Mouse (Mus musculus) spleen, postnatal 36 days (tissue): ENCODE measurements around the gene Th.

Experiments
- DNase-seq, 2 experiments: peaks; one replicate each; pipeline ENCODE4 v3.0.0; 2022; ENCODE audit warnings: low spot score in 2 of 2, mixed read lengths in 1 of 2

The Th gene

DNA sequence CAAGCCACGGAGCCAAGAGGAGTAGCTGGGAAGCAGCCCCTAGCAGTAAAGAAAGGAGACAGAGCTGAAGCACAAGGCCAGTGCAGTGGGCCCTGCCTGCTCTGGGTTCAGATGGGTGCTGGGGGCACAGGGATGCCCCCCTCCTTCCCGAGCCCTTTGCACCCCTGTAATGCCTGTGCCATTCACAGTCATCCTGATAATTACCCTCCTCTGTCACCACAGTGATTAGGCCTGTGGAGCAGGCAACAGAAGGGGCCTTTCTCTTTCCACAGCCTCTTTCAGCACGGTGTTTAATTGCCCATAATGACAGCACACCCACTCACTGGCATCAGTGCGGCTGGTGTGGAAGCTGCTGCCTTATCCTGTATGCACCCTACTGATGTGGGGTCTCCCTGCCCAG, 28.0 kb downstream of the Th start:
- DNase-seq, result no peak

DNA sequence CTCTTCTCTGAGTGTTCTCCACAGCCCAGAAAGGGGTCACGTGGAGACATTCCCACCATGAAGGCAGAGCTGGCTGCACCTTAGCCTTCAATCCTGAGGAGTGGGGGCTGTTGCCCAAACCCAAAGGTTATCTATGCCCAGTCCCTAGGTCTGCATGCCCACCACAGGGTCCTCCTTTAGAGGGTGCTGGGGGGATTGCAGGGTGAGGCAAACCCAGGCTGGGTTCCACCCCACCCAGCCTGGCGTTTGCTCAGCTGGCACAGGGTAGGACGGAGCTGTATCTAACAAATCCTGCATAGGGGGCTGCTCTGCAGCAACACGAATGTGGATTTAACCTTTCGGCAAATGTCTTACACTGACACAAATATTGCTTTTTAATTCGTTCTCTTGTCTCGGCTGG, 29.2 kb downstream of the Th start:
- DNase-seq, result no peak

GRCm38 (mm10) chr7:142899872-142900271, 31.1 kb downstream of the Th start:
- no peak for DNase-seq

GRCm38 (mm10) chr7:142897471-142897870, 33.5 kb downstream of the Th start:
- DNase-seq, result no peak

DNA sequence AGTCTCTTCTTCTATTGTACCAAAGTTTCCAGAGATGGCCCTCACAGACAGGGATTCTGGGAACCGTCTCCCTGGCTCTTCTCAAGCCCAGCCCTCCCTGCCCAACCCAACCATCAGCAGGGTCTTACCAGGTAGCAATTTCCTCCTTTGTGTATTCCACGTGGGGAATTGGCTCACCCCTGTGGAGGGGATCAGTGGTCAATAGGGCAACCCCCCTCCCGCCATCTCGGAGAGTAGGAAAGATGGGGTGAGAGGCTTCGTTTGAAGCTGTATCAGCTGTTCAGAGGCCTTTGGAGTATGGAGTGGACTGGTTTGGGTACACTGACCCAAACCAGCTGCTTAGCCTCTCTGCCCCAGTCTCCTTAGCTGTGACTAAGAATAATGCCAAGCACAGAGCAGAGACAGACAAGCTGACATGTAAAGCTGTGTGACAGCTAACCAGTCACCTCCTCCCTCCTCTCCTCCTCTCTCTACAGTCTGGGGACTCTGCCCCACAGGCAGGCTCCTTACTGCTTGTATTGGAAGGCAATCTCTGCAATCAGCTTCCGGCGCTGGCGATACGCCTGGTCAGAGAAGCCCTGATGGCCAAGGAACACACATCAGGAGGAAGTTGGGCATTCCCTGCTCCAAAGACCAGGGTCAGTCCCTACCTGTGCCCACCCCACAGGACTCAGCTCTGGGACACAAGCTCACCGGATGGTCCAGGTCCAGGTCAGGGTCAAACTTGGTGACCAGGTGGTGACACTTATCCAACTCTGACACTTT, 34.8 kb downstream of the Th start:
- no peak for DNase-seq

DNA sequence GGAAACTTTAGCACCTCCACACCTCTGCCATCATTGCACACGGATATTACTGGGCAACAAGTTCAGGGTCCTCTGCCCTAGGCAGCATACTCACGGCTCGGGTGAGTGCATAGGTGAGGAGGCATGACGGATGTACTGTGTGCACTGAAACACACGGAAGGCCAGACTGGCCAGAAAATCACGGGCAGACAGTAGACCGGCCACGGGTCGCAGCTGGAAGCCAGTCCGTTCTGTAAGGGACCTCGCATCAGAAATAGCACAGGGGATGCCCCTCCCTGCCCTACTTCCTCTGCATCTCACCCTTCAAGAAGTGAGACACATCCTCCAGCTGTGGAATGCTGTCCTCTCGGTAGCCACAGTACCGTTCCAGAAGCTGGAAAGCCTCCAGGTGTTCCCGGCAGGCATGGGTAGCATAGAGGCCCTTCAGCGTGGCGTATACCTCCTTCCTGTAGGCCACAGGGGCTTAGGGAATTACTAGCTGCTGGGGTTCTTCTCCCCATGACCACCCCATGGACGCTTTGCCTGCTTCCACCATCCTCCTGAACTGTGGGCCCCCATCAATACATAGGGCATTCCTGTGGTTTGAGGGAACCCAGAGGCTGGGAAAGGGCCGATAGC, 35.6 kb downstream of the Th start:
- no peak for DNase-seq

DNA sequence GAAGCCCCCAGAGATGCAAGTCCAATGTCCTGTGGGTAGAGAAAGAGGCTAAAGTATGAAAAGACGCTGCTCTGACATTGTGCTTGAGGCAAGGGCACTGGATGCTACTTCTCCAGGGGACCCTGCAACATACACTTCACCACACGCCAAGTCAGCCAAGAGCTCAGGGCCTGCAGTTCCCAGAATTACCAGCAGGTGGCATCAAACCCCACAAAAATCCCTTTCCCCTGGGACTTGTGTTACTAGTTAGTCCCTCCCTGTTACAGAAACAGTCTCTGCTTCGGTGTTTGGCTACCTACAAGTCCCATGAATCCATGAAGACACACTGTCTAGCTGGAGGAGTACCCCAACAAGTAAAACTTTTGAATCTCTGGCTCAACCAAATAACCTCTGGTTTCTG, 36.3 kb downstream of the Th start:
- DNase-seq, result peak; percentile 52 to 60

DNA sequence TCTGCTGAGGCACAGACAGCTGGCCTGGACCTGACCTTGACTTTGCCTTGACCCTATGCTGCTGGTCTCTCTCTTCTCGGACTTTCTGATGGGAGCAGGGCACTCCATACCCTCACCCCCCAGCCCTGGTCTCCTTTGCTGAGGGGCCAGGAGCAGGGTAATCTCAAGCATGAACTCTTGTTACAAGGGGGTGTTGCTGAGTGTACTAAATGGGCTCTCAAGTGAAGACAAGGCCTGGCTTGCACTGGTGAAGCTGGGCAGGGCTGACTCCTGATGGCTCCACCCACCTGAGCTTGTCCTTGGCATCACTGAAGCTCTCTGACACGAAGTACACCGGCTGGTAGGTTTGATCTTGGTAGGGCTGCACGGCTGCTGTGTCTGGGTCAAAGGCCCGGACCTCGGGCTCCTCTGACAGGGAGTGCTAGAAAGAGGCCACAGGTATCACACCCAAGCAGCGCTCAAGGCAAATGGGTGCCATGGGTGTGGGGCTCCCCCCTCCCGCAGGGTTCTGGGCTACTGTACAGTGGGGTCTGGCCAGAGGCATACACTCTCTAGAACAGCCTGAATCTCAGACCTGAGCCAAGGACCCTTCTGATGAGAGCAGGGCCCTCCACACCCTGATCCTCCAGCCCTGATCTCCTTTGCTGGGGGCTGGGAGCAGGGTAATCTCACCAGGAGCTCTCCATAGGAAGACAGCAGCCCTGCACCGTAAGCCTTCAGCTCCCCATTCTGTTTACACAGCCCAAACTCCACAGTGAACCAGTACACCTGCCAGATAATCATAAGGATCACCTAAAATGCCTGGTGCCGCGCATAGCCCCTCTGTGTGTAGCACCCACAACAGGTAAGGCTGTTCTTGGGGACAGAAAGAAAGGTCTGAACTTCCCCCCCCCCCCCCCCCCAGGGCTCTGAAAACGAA, 36.9 kb downstream of the Th start:
- no peak for DNase-seq

- no peak for DNase-seq
Observed at GRCm38 (mm10) chr7:142893296-142893695, 37.6 kb downstream of the Th start.

- DNase-seq, result no peak
Observed at GRCm38 (mm10) chr7:142869419-142870163, 61.3 kb downstream of the Th start.

DNA sequence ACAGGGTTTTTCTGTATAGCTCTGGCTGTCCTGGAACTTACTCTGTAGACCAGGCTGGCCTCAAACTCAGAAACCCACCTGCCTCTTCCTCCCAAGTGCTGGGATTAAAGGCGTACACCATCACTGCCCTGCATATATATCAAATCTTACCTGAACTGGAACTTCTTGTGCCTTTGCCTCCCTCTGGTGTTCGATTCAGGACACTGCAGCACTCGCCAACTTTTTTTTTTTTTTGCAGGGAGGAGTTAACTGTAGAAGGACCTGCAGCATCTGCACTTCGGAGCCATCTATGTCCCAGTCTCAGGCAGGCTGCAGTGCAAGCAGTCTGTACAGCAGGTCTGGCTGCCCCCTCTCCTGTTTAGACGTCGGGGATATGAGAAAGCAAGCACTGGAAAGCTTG, 80.2 kb downstream of the Th start:
- DNase-seq, result no peak
